Mouse (Mus musculus) embryo, embryonic 11.5 days (tissue): ENCODE results near the gene Ssna1.

Source experiments
- DNase-seq: peaks from one replicate; pipeline ENCODE4 v3.0.0-alpha.2; 2012; ENCODE audit warnings: low read depth, low spot score

Gene Ssna1

GRCm38 (mm10) chr2:25290101-25290815 is 18.0 kb upstream of the Ssna1 start:
- DNase-seq = no peak

GRCm38 (mm10) chr2:25289651-25290050 is 17.4 kb upstream of the Ssna1 start, which contains the start of gene Lrrc26:
Lrrc26 (plus strand) TSS chr2:25289915.
- no peak for DNase-seq

GRCm38 (mm10) chr2:25288734-25289345 is 16.6 kb upstream of the Ssna1 start:
- DNase-seq = no peak

GRCm38 (mm10) chr2:25287927-25288649 is 15.8 kb upstream of the Ssna1 start, which contains the start of gene Tmem210:
Tmem210 (plus strand) TSS chr2:25288145.
- no peak for DNase-seq

- DNase-seq = no peak
These were observed 14.8 kb upstream of the Ssna1 start for GRCm38 (mm10) chr2:25286837-25287636.

GRCm38 (mm10) chr2:25286314-25286713 is 14.1 kb upstream of the Ssna1 start:
- DNase-seq = no peak

- no peak for DNase-seq
These were observed 13.3 kb upstream of the Ssna1 start for GRCm38 (mm10) chr2:25285551-25285950.

- peak; percentile 56 for DNase-seq
These were observed 7.0 kb upstream of the Ssna1 start for GRCm38 (mm10) chr2:25278928-25279882.

- DNase-seq = no peak
These were observed 772 bp upstream of the Ssna1 start for GRCm38 (mm10) chr2:25273010-25273409.

GRCm38 (mm10) chr2:25272515-25272914 is 277 bp upstream of the Ssna1 start:
- DNase-seq = no peak

GRCm38 (mm10) chr2:25267746-25268309 is 4.4 kb downstream of the Ssna1 start:
- DNase-seq = no peak

- no peak for DNase-seq
These were observed 5.0 kb downstream of the Ssna1 start for GRCm38 (mm10) chr2:25267241-25267640.

GRCm38 (mm10) chr2:25266720-25267119 is 5.5 kb downstream of the Ssna1 start:
- DNase-seq = no peak

GRCm38 (mm10) chr2:25265897-25266656 is 6.2 kb downstream of the Ssna1 start:
- DNase-seq = no peak

GRCm38 (mm10) chr2:25264851-25265250 is 7.4 kb downstream of the Ssna1 start:
- no peak for DNase-seq

GRCm38 (mm10) chr2:25264286-25264660 is 8.0 kb downstream of the Ssna1 start:
- DNase-seq = no peak

GRCm38 (mm10) chr2:25263623-25264285 is 8.5 kb downstream of the Ssna1 start:
- DNase-seq = no peak

GRCm38 (mm10) chr2:25262795-25263622 is 9.2 kb downstream of the Ssna1 start:
- DNase-seq = no peak
